Mouse (Mus musculus): ENCODE measurements at regions not wholly inside any gene's neighbourhood (a gene's known extent, or its start where the extent isn't known, plus 50 kb on each side); places are given as distances from the start of the nearest gene placed in this dataset.

- WGBS: 88% methylated on average over 1 of the region's 1 CpGs
- no peak for DNase-seq
- Histone ChIP-seq H3K4me3 (no peak overlapping the region), H3K27me3 (ENCODE audit: control insufficient read depth, insufficient read depth, low read length) (no peaks in the 10 kb centered on the region), H3K36me3 (ENCODE audit: control insufficient read depth, insufficient read depth, low read length) (no peaks in the 10 kb centered on the region), H3K79me2 (replicated peaks; ENCODE audit: control insufficient read depth, insufficient read depth, low read length) (no peaks in the 10 kb centered on the region), H3K4me1 (ENCODE audit: control insufficient read depth, insufficient read depth, low read length) (no peaks in the 10 kb centered on the region), H3K27ac (no peak overlapping the region), H3K9ac (ENCODE audit: low read depth, low read length) (no peak overlapping the region)
- no peak for TF ChIP-seq CTCF (IDR thresholded peaks at IDR 0.05)
- no peak for TF ChIP-seq EP300 (IDR thresholded peaks at IDR 0.05; ENCODE audit: insufficient read depth, low read depth, low read length)
- intact Hi-C loops (cut with DNase I): no loop called here
Observed at GRCm38 (mm10) chr3:117927527-117927926, 58.8 kb upstream of the Snx7 start.

Measured in heart, adult 2 months (tissue).